Mouse (Mus musculus): ENCODE results near the gene Dcp1a.

- TF ChIP-seq CTCF (IDR thresholded peaks at IDR 0.05; ENCODE audit: control insufficient read depth, insufficient read depth, insufficient replicate concordance, low read depth, low read length) (no peak), POLR2A (IDR thresholded peaks at IDR 0.05; ENCODE audit: control insufficient read depth, low read depth, low read length) (no peak)
These were observed 51.5 kb downstream of the Dcp1a start for GRCm38 (mm10) chr14:30530726-30531269.
